Mouse (Mus musculus) liver, embryonic 11.5 days (tissue): ENCODE results near the gene Olfr548-ps1. TPM values are rescaled to one million over a fixed set of nuclear protein-coding genes. Genes with fewer than 3 reads are reported as not detected.

Experiments used
- ATAC-seq: fragments of 200-750 bp; cut with Nextera tagmentation; replicated peaks from 2 replicates; pipeline ENCODE4 v1.8.0; 2017; ENCODE audit warnings: moderate number of reproducible peaks, mild to moderate bottlenecking, moderate TSS enrichment, moderate library complexity; ENCODE audit not compliant: low FRiP score
- DNase-seq: peaks from one replicate; pipeline ENCODE4 v3.0.0-alpha.2; 2017; ENCODE audit warnings: low spot score
- H3K27ac ChIP-seq: fragments of 300-500 bp; sonication (generic); 2 replicates; pipeline ENCODE4 v1.5.1; 2014; ENCODE audit warnings: mild to moderate bottlenecking, low read depth, low read length, control low read depth
- H3K27me3 ChIP-seq: fragments of 300-500 bp; sonication (generic); replicated peaks from 2 replicates; pipeline ENCODE4 v1.6.1; 2014; ENCODE audit warnings: low read length, mixed read lengths; ENCODE audit not compliant: control insufficient read depth, insufficient read depth
- H3K36me3 ChIP-seq: fragments of 300-500 bp; sonication (generic); 2 replicates; pipeline ENCODE4 v1.6.1; 2014; ENCODE audit warnings: mild to moderate bottlenecking, low read length, moderate library complexity, mixed read lengths; ENCODE audit not compliant: control insufficient read depth, insufficient read depth
- H3K4me1 ChIP-seq: fragments of 300-500 bp; sonication (generic); replicated peaks from 2 replicates; pipeline ENCODE4 v1.6.1; 2014; ENCODE audit warnings: low read length, mixed read lengths; ENCODE audit not compliant: control insufficient read depth, insufficient read depth
- H3K4me2 ChIP-seq: fragments of 300-500 bp; sonication (generic); 2 replicates; pipeline ENCODE4 v1.6.1; 2014; ENCODE audit warnings: mild to moderate bottlenecking, control low read depth, moderate library complexity
- H3K4me3 ChIP-seq: fragments of 300-500 bp; sonication (generic); 2 replicates; pipeline ENCODE4 v1.5.1; 2014; ENCODE audit warnings: low read depth, low read length, control low read depth
- H3K9ac ChIP-seq: fragments of 300-500 bp; sonication (generic); 2 replicates; pipeline ENCODE4 v1.6.1; 2014; ENCODE audit warnings: low read depth, low read length, control low read depth
- H3K9me3 ChIP-seq: fragments of 300-500 bp; sonication (generic); 2 replicates; pipeline ENCODE4 v1.6.1; 2016; ENCODE audit warnings: low read length, inconsistent platforms, mixed read lengths; ENCODE audit not compliant: control insufficient read depth
- WGBS: fragments of 180-500 bp; shearing (Covaris S2); extraction: QIAGEN DNeasy Blood & Tissue Kit; methylation state at CpG from one replicate; pipeline ENCODE4 v1.1.7; 2014; 5-methylcytosine and 5-hydroxymethylcytosine counted together
- polyA plus RNA-seq: library from polyadenylated mRNA; unstranded; fragments of >200 nt; fragmentation: Nextera tagmentation; extraction: Ambion mirVana; gene quantifications from 2 replicates; pipeline ENCODE4 v1.2.1, GENCODE M21; 2014

Gene Olfr548-ps1
- polyA plus RNA-seq, 1 experiment from 2014 or later = not detected

- ATAC-seq (peak; percentile 87), DNase-seq (peak; percentile 88)
- Histone ChIP-seq H3K27ac (no peak overlapping the region), H3K4me1 (no peaks in the 10 kb centered on the region; the same call in none of the 2 replicates), H3K27me3 (peaks cover 6% of the 10 kb centered on the region), H3K36me3 (no peaks in the 10 kb centered on the region), H3K4me2 (peak overlapping the region; percentile 82), H3K4me3 (peak overlapping the region; percentile 48), H3K9ac (peak overlapping the region; percentile 59), H3K9me3 (no peaks in the 10 kb centered on the region)
- 1% methylated on average over 54 of the region's 54 CpGs for WGBS
Observed at GRCm38 (mm10) chr7:102512814-102513435, 27.8 kb upstream of the Olfr548-ps1 start.

- H3K4me3 ChIP-seq = no peak overlapping the region
- H3K4me1 ChIP-seq = no peaks in the 10 kb centered on the region; the same call in none of the 2 replicates
- WGBS = 27% methylated on average over 4 of the region's 4 CpGs
- H3K36me3 ChIP-seq = no peaks in the 10 kb centered on the region
- ATAC-seq (no peak), DNase-seq (no peak)
- no peak overlapping the region for H3K4me2 ChIP-seq
- peaks cover 6% of the 10 kb centered on the region for H3K27me3 ChIP-seq
- H3K9me3 ChIP-seq = no peaks in the 10 kb centered on the region
- H3K27ac ChIP-seq = no peak overlapping the region
- H3K9ac ChIP-seq = no peak overlapping the region
Observed at GRCm38 (mm10) chr7:102514144-102514543, 26.6 kb upstream of the Olfr548-ps1 start.

- H3K36me3 ChIP-seq = no peaks in the 10 kb centered on the region
- no peak overlapping the region for H3K27ac ChIP-seq
- no peak for DNase-seq
- H3K4me3 ChIP-seq = no peak overlapping the region
- H3K9ac ChIP-seq = no peak overlapping the region
- H3K4me2 ChIP-seq = no peak overlapping the region
- 0 out of 2 replicates have a peak, but pooled peaks have one; percentile 11 for ATAC-seq
- 66% methylated on average over 10 of the region's 10 CpGs for WGBS
- H3K4me1 ChIP-seq = no peaks in the 10 kb centered on the region; the same call in none of the 2 replicates
- no peaks in the 10 kb centered on the region for H3K9me3 ChIP-seq
- peaks cover 6% of the 10 kb centered on the region for H3K27me3 ChIP-seq
Observed at GRCm38 (mm10) chr7:102516261-102517050, 24.2 kb upstream of the Olfr548-ps1 start.

- no peak for ATAC-seq
- Histone ChIP-seq H3K9me3 (no peaks in the 10 kb centered on the region), H3K4me3 (no peak overlapping the region), H3K27ac (no peak overlapping the region), H3K27me3 (peaks cover 3% of the 10 kb centered on the region; the same call in 1 of the 2 replicates), H3K4me1 (no peaks in the 10 kb centered on the region; the same call in none of the 2 replicates), H3K36me3 (no peaks in the 10 kb centered on the region), H3K9ac (no peak overlapping the region), H3K4me2 (no peak overlapping the region)
- no peak for DNase-seq
- WGBS = 77% methylated on average over 2 of the region's 2 CpGs
Observed at GRCm38 (mm10) chr7:102517051-102517335, 23.7 kb upstream of the Olfr548-ps1 start.

- WGBS = 77% methylated on average over 1 of the region's 1 CpGs
Observed at GRCm38 (mm10) chr7:102529052-102529451, 11.6 kb upstream of the Olfr548-ps1 start.

GRCm38 (mm10) chr7:102534449-102534848, 6.2 kb upstream of the Olfr548-ps1 start, which contains the start of gene Olfr547:
Olfr547 (plus strand) TSS chr7:102534749.
- H3K36me3 ChIP-seq = no peaks in the 10 kb centered on the region
- H3K27me3 ChIP-seq = no peaks in the 10 kb centered on the region
- H3K4me2 ChIP-seq = no peak within 1 kb of the TSS
- WGBS = 62% methylated on average over 1 of the region's 1 CpGs
- no peak within 1 kb of the TSS for H3K27ac ChIP-seq
- H3K4me3 ChIP-seq = no peak within 1 kb of the TSS
- no peaks in the 10 kb centered on the region for H3K4me1 ChIP-seq
- DNase-seq = no peak
- ATAC-seq = no peak
- no peak within 1 kb of the TSS for H3K9ac ChIP-seq
- no peaks in the 10 kb centered on the region for H3K9me3 ChIP-seq

More at GRCm38 (mm10) chr7:102529052-102529451, 11.6 kb upstream of the Olfr548-ps1 start:
- ATAC-seq (no peak), DNase-seq (no peak)
- Histone ChIP-seq H3K4me3 (no peak overlapping the region), H3K9me3 (no peaks in the 10 kb centered on the region), H3K36me3 (no peaks in the 10 kb centered on the region), H3K9ac (no peak overlapping the region), H3K27ac (no peak overlapping the region), H3K27me3 (no peaks in the 10 kb centered on the region), H3K4me1 (no peaks in the 10 kb centered on the region), H3K4me2 (no peak overlapping the region)

GRCm38 (mm10) chr7:102541251-102541650, 555 bp downstream of the Olfr548-ps1 start:
- H3K27ac ChIP-seq = no peak overlapping the region
- no peak overlapping the region for H3K4me3 ChIP-seq
- no peak for ATAC-seq
- H3K4me1 ChIP-seq = no peaks in the 10 kb centered on the region
- DNase-seq = no peak
- no peak overlapping the region for H3K4me2 ChIP-seq
- H3K9me3 ChIP-seq = no peaks in the 10 kb centered on the region
- no peaks in the 10 kb centered on the region for H3K27me3 ChIP-seq
- WGBS = 47% methylated on average over 3 of the region's 3 CpGs
- no peaks in the 10 kb centered on the region for H3K36me3 ChIP-seq
- no peak overlapping the region for H3K9ac ChIP-seq

- Histone ChIP-seq H3K36me3 (no peaks in the 10 kb centered on the region), H3K4me3 (no peak within 1 kb of the TSS), H3K27ac (no peak within 1 kb of the TSS), H3K9ac (no peak within 1 kb of the TSS), H3K9me3 (no peaks in the 10 kb centered on the region), H3K4me1 (no peaks in the 10 kb centered on the region), H3K27me3 (no peaks in the 10 kb centered on the region), H3K4me2 (no peak within 1 kb of the TSS)
- DNase-seq (no peak), ATAC-seq (no peak)
- WGBS = 83% methylated on average over 3 of the region's 3 CpGs
Observed at GRCm38 (mm10) chr7:102549570-102549969, 8.9 kb downstream of the Olfr548-ps1 start, which contains the start of gene Olfr549. Olfr549 (plus strand) TSS chr7:102549870.
